Mouse (Mus musculus) stomach, postnatal 0 days (tissue): ENCODE measurements around the gene Lhx8. TPM values are rescaled to one million over a fixed set of nuclear protein-coding genes. Genes with fewer than 3 reads are reported as not detected.
A peak's percentile ranks its signal among the peaks of the same experiment; 100 is the strongest.

Experiments
- ATAC-seq: fragments of 200-750 bp; cut with Nextera tagmentation; 2 replicates; pipeline ENCODE4 v1.8.0; 2017; ENCODE audit not compliant: low FRiP score, low TSS enrichment
- DNase-seq: peaks from one replicate; pipeline ENCODE4 v3.0.0-alpha.2; 2016; ENCODE audit warnings: low spot score
- H3K27ac ChIP-seq: fragments of 300-500 bp; sonication (generic); replicated peaks from 2 replicates; pipeline ENCODE4 v1.5.1; 2014; ENCODE audit warnings: mild to moderate bottlenecking, control low read depth
- H3K27me3 ChIP-seq: fragments of 300-500 bp; sonication (generic); 2 replicates; pipeline ENCODE4 v1.6.1; 2014; ENCODE audit warnings: low read length; ENCODE audit not compliant: control insufficient read depth, insufficient read depth
- H3K36me3 ChIP-seq: fragments of 300-500 bp; sonication (generic); 2 replicates; pipeline ENCODE4 v1.6.1; 2014; ENCODE audit warnings: low read length, mixed read lengths; ENCODE audit not compliant: control insufficient read depth, insufficient read depth
- H3K4me1 ChIP-seq: fragments of 300-500 bp; sonication (generic); replicated peaks from 2 replicates; pipeline ENCODE4 v1.6.1; 2014; ENCODE audit warnings: antibody characterized with exemption; ENCODE audit not compliant: control insufficient read depth, insufficient read depth
- H3K4me2 ChIP-seq: fragments of 300-500 bp; sonication (generic); replicated peaks from 2 replicates; pipeline ENCODE4 v1.6.1; 2014; ENCODE audit warnings: low read depth, mild to moderate bottlenecking, control low read depth, moderate library complexity
- H3K4me3 ChIP-seq: fragments of 300-500 bp; sonication (generic); 2 replicates; pipeline ENCODE4 v1.5.1; 2014; ENCODE audit warnings: low read depth, low read length, control low read depth
- H3K9ac ChIP-seq: fragments of 300-500 bp; sonication (generic); 2 replicates; pipeline ENCODE4 v1.6.1; 2014; ENCODE audit warnings: mild to moderate bottlenecking, low read length, control low read depth, mixed read lengths
- H3K9me3 ChIP-seq: fragments of 300-500 bp; sonication (generic); 2 replicates; pipeline ENCODE4 v1.6.1; 2016; ENCODE audit warnings: low read length; ENCODE audit not compliant: control insufficient read depth
- CTCF ChIP-seq: IDR thresholded peaks from 2 replicates; pipeline ENCODE4 v1.5.1; 2016; ENCODE audit warnings: antibody characterized with exemption, low read depth, mild to moderate bottlenecking, moderate library complexity
- EP300 ChIP-seq: optimal IDR thresholded peaks from 2 replicates; pipeline ENCODE3; 2016; ENCODE audit warnings: antibody characterized with exemption
- WGBS: fragments of 180-500 bp; shearing (Covaris S2); extraction: QIAGEN DNeasy Blood & Tissue Kit; methylation state at CpG from one replicate; pipeline ENCODE4 v1.1.7; 2014; 5-methylcytosine and 5-hydroxymethylcytosine counted together
- polyA plus RNA-seq: library from polyadenylated mRNA; unstranded; fragments of >200 nt; fragmentation: Nextera tagmentation; extraction: Ambion mirVana; gene quantifications from 2 replicates; pipeline ENCODE4 v1.2.1, GENCODE M21; 2015

The Lhx8 gene
- polyA plus RNA-seq, 1 experiment from 2014 or later: not detected

GRCm38 (mm10) chr3:154327883-154328720 is 2.4 kb downstream of the Lhx8 start:
- WGBS: under 1% methylated on average over 49 of the region's 86 CpGs

GRCm38 (mm10) chr3:154327110-154327882 is 3.2 kb downstream of the Lhx8 start:
- Histone ChIP-seq H3K27me3 (peaks cover 23% of the 10 kb centered on the region), H3K4me3 (no peak overlapping the region), H3K4me1 (no peaks in the 10 kb centered on the region; the same call in 1 of the 2 replicates), H3K9me3 (no peaks in the 10 kb centered on the region), H3K36me3 (no peaks in the 10 kb centered on the region), H3K4me2 (no peak overlapping the region), H3K27ac (no peak overlapping the region), H3K9ac (no peak overlapping the region)
- TF ChIP-seq EP300: no peak
- 6% methylated on average over 13 of the region's 13 CpGs for WGBS
- no peak for DNase-seq
- ATAC-seq: 0 out of 2 replicates have a peak, but pooled peaks have one; percentile 6

More at GRCm38 (mm10) chr3:154327883-154328720, 2.4 kb downstream of the Lhx8 start:
- ATAC-seq (peak; percentile 81), DNase-seq (peak; percentile 24)
- Histone ChIP-seq H3K9ac (no peak overlapping the region), H3K27me3 (peaks cover 29% of the 10 kb centered on the region), H3K4me1 (no peaks in the 10 kb centered on the region; the same call in 1 of the 2 replicates), H3K27ac (no peak overlapping the region), H3K4me3 (peak overlapping the region; percentile 26), H3K9me3 (no peaks in the 10 kb centered on the region), H3K36me3 (no peaks in the 10 kb centered on the region), H3K4me2 (peak overlapping the region; percentile 45)
- TF ChIP-seq EP300 (no peak), CTCF (no peak)

GRCm38 (mm10) chr3:154321921-154322574 is 8.4 kb downstream of the Lhx8 start:
- Histone ChIP-seq H3K4me1 (no peaks in the 10 kb centered on the region), H3K4me3 (no peak overlapping the region), H3K4me2 (no peak overlapping the region), H3K9ac (no peak overlapping the region), H3K36me3 (no peaks in the 10 kb centered on the region), H3K27ac (no peak overlapping the region), H3K27me3 (peaks cover 7% of the 10 kb centered on the region), H3K9me3 (no peaks in the 10 kb centered on the region)
- ATAC-seq (no peak), DNase-seq (no peak)
- no peak for TF ChIP-seq EP300
- TF ChIP-seq CTCF: no peak
- 63% methylated on average over 13 of the region's 13 CpGs for WGBS

- DNase-seq (no peak), ATAC-seq (no peak)
- H3K4me1 ChIP-seq: no peaks in the 10 kb centered on the region
- TF ChIP-seq CTCF: peak; percentile 61
- no peak for TF ChIP-seq EP300
- H3K36me3 ChIP-seq: no peaks in the 10 kb centered on the region
- no peak overlapping the region for H3K9ac ChIP-seq
- 22% methylated on average over 5 of the region's 5 CpGs for WGBS
- H3K27me3 ChIP-seq: no peaks in the 10 kb centered on the region; the same call in 1 of the 2 replicates
- no peak overlapping the region for H3K27ac ChIP-seq
- H3K4me3 ChIP-seq: no peak overlapping the region
- no peak overlapping the region for H3K4me2 ChIP-seq
- H3K9me3 ChIP-seq: no peaks in the 10 kb centered on the region
Observed at GRCm38 (mm10) chr3:154317651-154318248, 12.7 kb downstream of the Lhx8 start.

- Histone ChIP-seq H3K36me3 (no peaks in the 10 kb centered on the region), H3K9ac (no peak overlapping the region), H3K4me3 (no peak overlapping the region), H3K4me1 (no peaks in the 10 kb centered on the region), H3K4me2 (no peak overlapping the region), H3K27me3 (no peaks in the 10 kb centered on the region), H3K9me3 (no peaks in the 10 kb centered on the region), H3K27ac (no peak overlapping the region)
- no peak for TF ChIP-seq EP300
- no peak for TF ChIP-seq CTCF
- 42% methylated on average over 16 of the region's 16 CpGs for WGBS
- ATAC-seq (no peak), DNase-seq (no peak)
Observed at GRCm38 (mm10) chr3:154305163-154305884, 25.1 kb downstream of the Lhx8 start.
